Mouse (Mus musculus) lung, embryonic 14.5 days (tissue): ENCODE results near the gene Usp10. TPM values are rescaled to one million over a fixed set of nuclear protein-coding genes. Genes with fewer than 3 reads are reported as not detected.

ENCODE experiments used
- ATAC-seq: fragments of 200-750 bp; cut with Nextera tagmentation; 2 replicates; pipeline ENCODE4 v1.8.0; 2017; ENCODE audit warnings: mild to moderate bottlenecking, moderate TSS enrichment, moderate library complexity; ENCODE audit not compliant: insufficient read depth
- DNase-seq: peaks from one replicate; pipeline ENCODE4 v3.0.0-alpha.2; 2015
- H3K27ac ChIP-seq: fragments of 300-500 bp; sonication (generic); 2 replicates; pipeline ENCODE4 v1.5.1; 2014; ENCODE audit warnings: low read depth, mild to moderate bottlenecking, moderate library complexity
- H3K27me3 ChIP-seq: fragments of 300-500 bp; sonication (generic); 2 replicates; pipeline ENCODE4 v1.6.1; 2014; ENCODE audit warnings: low read length, control low read depth; ENCODE audit not compliant: insufficient read depth
- H3K36me3 ChIP-seq: fragments of 300-500 bp; sonication (generic); 2 replicates; pipeline ENCODE4 v1.6.1; 2014; ENCODE audit warnings: control low read depth; ENCODE audit not compliant: insufficient read depth
- H3K4me1 ChIP-seq: fragments of 300-500 bp; sonication (generic); 2 replicates; pipeline ENCODE4 v1.6.1; 2014; ENCODE audit warnings: antibody characterized with exemption, control low read depth; ENCODE audit not compliant: insufficient read depth
- H3K4me2 ChIP-seq: fragments of 300-500 bp; sonication (generic); 2 replicates; pipeline ENCODE4 v1.6.1; 2014; ENCODE audit warnings: mild to moderate bottlenecking
- H3K4me3 ChIP-seq: fragments of 300-500 bp; sonication (generic); 2 replicates; pipeline ENCODE4 v1.5.1; 2014; ENCODE audit warnings: low read depth, low read length
- H3K9ac ChIP-seq: fragments of 300-500 bp; sonication (generic); 2 replicates; pipeline ENCODE4 v1.6.1; 2014
- H3K9me3 ChIP-seq: fragments of 300-500 bp; sonication (generic); 2 replicates; pipeline ENCODE4 v1.6.1; 2016; ENCODE audit warnings: low read depth, low read length, control low read depth
- CTCF ChIP-seq: IDR thresholded peaks from 2 replicates; pipeline ENCODE4 v1.5.1; 2016; ENCODE audit warnings: antibody characterized with exemption, low read depth
- WGBS: fragments of 180-500 bp; shearing (Covaris S2); extraction: QIAGEN DNeasy Blood & Tissue Kit; methylation state at CpG from one replicate; pipeline ENCODE4 v1.1.7; 2014; 5-methylcytosine and 5-hydroxymethylcytosine counted together
- polyA plus RNA-seq: library from polyadenylated mRNA; unstranded; fragments of >200 nt; fragmentation: Nextera tagmentation; extraction: Ambion mirVana; gene quantifications from 2 replicates; pipeline ENCODE4 v1.2.1, GENCODE M21; 2014

The Usp10 gene
- polyA plus RNA-seq, 1 experiment from 2014 or later = 155 TPM

GRCm38 (mm10) chr8:119955333-119955732 lies 45.2 kb downstream of the Usp10 start:
- Histone ChIP-seq H3K4me3 (no peak overlapping the region), H3K4me1 (no peaks in the 10 kb centered on the region), H3K4me2 (no peak overlapping the region), H3K9me3 (no peaks in the 10 kb centered on the region), H3K9ac (no peak overlapping the region), H3K36me3 (peaks cover 77% of the 10 kb centered on the region), H3K27me3 (no peaks in the 10 kb centered on the region), H3K27ac (no peak overlapping the region)
- no peak for ATAC-seq
- DNase-seq = no peak
- TF ChIP-seq CTCF = no peak
- WGBS = 83% methylated on average over 8 of the region's 8 CpGs

- no peak overlapping the region for H3K4me3 ChIP-seq
- H3K27me3 ChIP-seq = no peaks in the 10 kb centered on the region
- no peak overlapping the region for H3K27ac ChIP-seq
- peaks cover 52% of the 10 kb centered on the region for H3K36me3 ChIP-seq
- TF ChIP-seq CTCF = no peak
- no peak for ATAC-seq
- no peak overlapping the region for H3K9ac ChIP-seq
- no peaks in the 10 kb centered on the region for H3K9me3 ChIP-seq
- DNase-seq = no peak
- H3K4me1 ChIP-seq = no peaks in the 10 kb centered on the region
- WGBS = 91% methylated on average over 10 of the region's 10 CpGs
- no peak overlapping the region for H3K4me2 ChIP-seq
Observed at GRCm38 (mm10) chr8:119958076-119958475, 47.9 kb downstream of the Usp10 start.

GRCm38 (mm10) chr8:119960531-119961104 lies 50.5 kb downstream of the Usp10 start:
- Histone ChIP-seq H3K36me3 (peaks cover 26% of the 10 kb centered on the region), H3K4me2 (no peak overlapping the region), H3K27me3 (no peaks in the 10 kb centered on the region), H3K9ac (no peak overlapping the region), H3K9me3 (no peaks in the 10 kb centered on the region), H3K4me1 (no peaks in the 10 kb centered on the region), H3K4me3 (no peak overlapping the region), H3K27ac (peak overlapping the region; percentile 42; the same call in 1 of the 2 replicates)
- DNase-seq (peak; percentile 20), ATAC-seq (0 out of 2 replicates have a peak, but pooled peaks have one; percentile 28)
- TF ChIP-seq CTCF = 0 out of 2 replicates have a peak, but pooled peaks have one; percentile 14
- WGBS = 54% methylated on average over 5 of the region's 5 CpGs

- Histone ChIP-seq H3K4me2 (no peak overlapping the region), H3K36me3 (no peaks in the 10 kb centered on the region), H3K4me3 (no peak overlapping the region), H3K27me3 (no peaks in the 10 kb centered on the region), H3K9me3 (no peaks in the 10 kb centered on the region; the same call in 1 of the 2 replicates), H3K27ac (no peak overlapping the region), H3K4me1 (no peaks in the 10 kb centered on the region), H3K9ac (no peak overlapping the region)
- 36% methylated on average over 4 of the region's 4 CpGs for WGBS
- DNase-seq (no peak), ATAC-seq (no peak)
- no peak for TF ChIP-seq CTCF
Observed at GRCm38 (mm10) chr8:119964859-119965258, 54.7 kb downstream of the Usp10 start.

- Histone ChIP-seq H3K27me3 (no peaks in the 10 kb centered on the region), H3K27ac (no peak overlapping the region), H3K36me3 (no peaks in the 10 kb centered on the region), H3K9me3 (no peaks in the 10 kb centered on the region; the same call in 1 of the 2 replicates), H3K4me3 (no peak overlapping the region), H3K4me1 (no peaks in the 10 kb centered on the region), H3K4me2 (no peak overlapping the region), H3K9ac (no peak overlapping the region)
- peak; percentile 27 for TF ChIP-seq CTCF
- DNase-seq = no peak
- ATAC-seq = no peak
- 82% methylated on average over 9 of the region's 9 CpGs for WGBS
Observed at GRCm38 (mm10) chr8:119967435-119967834, 57.3 kb downstream of the Usp10 start.

- no peak overlapping the region for H3K4me2 ChIP-seq
- H3K9me3 ChIP-seq = no peaks in the 10 kb centered on the region; the same call in 1 of the 2 replicates
- no peak overlapping the region for H3K4me3 ChIP-seq
- H3K9ac ChIP-seq = no peak overlapping the region
- H3K4me1 ChIP-seq = no peaks in the 10 kb centered on the region
- WGBS = 69% methylated on average over 9 of the region's 9 CpGs
- no peak for TF ChIP-seq CTCF
- ATAC-seq (no peak), DNase-seq (no peak)
- H3K36me3 ChIP-seq = no peaks in the 10 kb centered on the region
- H3K27me3 ChIP-seq = no peaks in the 10 kb centered on the region
- no peak overlapping the region for H3K27ac ChIP-seq
Observed at GRCm38 (mm10) chr8:119970169-119970568, 60.0 kb downstream of the Usp10 start.

- Histone ChIP-seq H3K27me3 (no peaks in the 10 kb centered on the region), H3K4me2 (no peak overlapping the region), H3K27ac (no peak overlapping the region), H3K9ac (no peak overlapping the region), H3K36me3 (no peaks in the 10 kb centered on the region), H3K4me3 (no peak overlapping the region), H3K9me3 (no peaks in the 10 kb centered on the region; the same call in 1 of the 2 replicates), H3K4me1 (no peaks in the 10 kb centered on the region)
- TF ChIP-seq CTCF = no peak
- DNase-seq (peak; percentile 64), ATAC-seq (peak; percentile 41; the same call in 1 of the 2 replicates)
- WGBS = 42% methylated on average over 12 of the region's 12 CpGs
Observed at GRCm38 (mm10) chr8:119972558-119972957, 62.4 kb downstream of the Usp10 start.
